ENCODE assay signal across 8 mouse cellular contexts in genomic region chr5:27048926-27049325, GRCm38 (mm10).
DNase-seq lines count a peak whose midpoint lies in the region; ATAC-seq and TF ChIP-seq lines count a peak whose summit lies in the region.

No protein-coding gene starts in this region.

- no peak for TF ChIP-seq CTCF in midbrain, postnatal 0 days (IDR thresholded peaks at IDR 0.05)

- H3K4me3 ChIP-seq in hindbrain, embryonic 11.5 days (ENCODE audit: low read depth, low read length): peak overlapping the region; percentile 55
- H3K4me3 ChIP-seq in midbrain, postnatal 0 days (ENCODE audit: low read depth, low read length): peak overlapping the region; percentile 67

- peaks cover 5% of the 10 kb centered on the region; the same call in 1 of the 2 replicates for H3K27me3 ChIP-seq in hindbrain, embryonic 11.5 days (ENCODE audit: control insufficient read depth, insufficient read depth, low read length)
- H3K27me3 ChIP-seq in midbrain, postnatal 0 days (ENCODE audit: insufficient read depth, low read length): no peaks in the 10 kb centered on the region

- H3K4me2 ChIP-seq in hindbrain, embryonic 11.5 days (replicated peaks; ENCODE audit: low read depth, low read length): peak overlapping the region; percentile 97
- H3K4me2 ChIP-seq in midbrain, postnatal 0 days (ENCODE audit: low read depth, low read length, poor library complexity, severe bottlenecking): peak overlapping the region; percentile 90

- peak; percentile 33 for ATAC-seq in hindbrain, embryonic 11.5 days (ENCODE audit: low FRiP score)
- ATAC-seq in midbrain, postnatal 0 days (ENCODE audit: low FRiP score): peak; percentile 24; the same call in 1 of the 2 replicates

- no peaks in the 10 kb centered on the region for H3K36me3 ChIP-seq in hindbrain, embryonic 11.5 days (ENCODE audit: control insufficient read depth, insufficient read depth, low read length)
- H3K36me3 ChIP-seq in midbrain, postnatal 0 days (ENCODE audit: insufficient read depth, low read length): no peaks in the 10 kb centered on the region

- 7% methylated on average over 9 of the region's 9 CpGs for WGBS in hindbrain, embryonic 11.5 days
- WGBS in midbrain, postnatal 0 days: 10% methylated on average over 8 of the region's 9 CpGs

- DNase-seq in left cerebral cortex, adult 18-20 months (ENCODE audit: low spot score in 2 of 2): peak; percentile 9 to 25
- DNase-seq in left cerebral cortex, adult 8-10 months (ENCODE audit: low spot score in 2 of 2): no peak
- DNase-seq in cerebellum, postnatal 14 days: peak; percentile 37 to 40
- DNase-seq in hindbrain, embryonic 11.5 days (ENCODE audit: low spot score): peak; percentile 40
- no peak for DNase-seq in midbrain, postnatal 0 days (ENCODE audit: low spot score)
- DNase-seq in gastrocnemius, adult 8-10 months (ENCODE audit: low spot score in 2 of 2): no peak
- no peak for DNase-seq in T-cell, adult 2 months (ENCODE audit: low spot score)
- no peak for DNase-seq in ovary, postnatal 36 days (ENCODE audit: low spot score)

- no peaks in the 10 kb centered on the region for H3K9me3 ChIP-seq in hindbrain, embryonic 11.5 days (ENCODE audit: control insufficient read depth, low read length)
- H3K9me3 ChIP-seq in midbrain, postnatal 0 days (ENCODE audit: low read length): no peaks in the 10 kb centered on the region

- H3K4me1 ChIP-seq in hindbrain, embryonic 11.5 days (replicated peaks; ENCODE audit: control insufficient read depth, insufficient read depth, low read length): 0 out of 2 replicates have a peak, but pooled peaks cover 2% of the 10 kb centered on the region
- peaks cover 4% of the 10 kb centered on the region for H3K4me1 ChIP-seq in midbrain, postnatal 0 days (ENCODE audit: insufficient read depth, low read length)

- H3K9ac ChIP-seq in hindbrain, embryonic 11.5 days (ENCODE audit: low read depth, low read length): peak overlapping the region; percentile 67
- H3K9ac ChIP-seq in midbrain, postnatal 0 days (replicated peaks; ENCODE audit: low read length, poor library complexity, severe bottlenecking): peak overlapping the region; percentile 93

- H3K27ac ChIP-seq in hindbrain, embryonic 11.5 days (ENCODE audit: low read depth, low read length): no peak overlapping the region
- peak overlapping the region; percentile 68 for H3K27ac ChIP-seq in midbrain, postnatal 0 days (ENCODE audit: low read depth, low read length)

Comparison
In these comparisons a context has a peak if more than half of its experiments do, and no peak if none do; other contexts are left out.
1. DNase-seq: peak in left cerebral cortex, adult 18-20 months (2 of 2), cerebellum, postnatal 14 days (2 of 2) and hindbrain, embryonic 11.5 days (single experiment); none in left cerebral cortex, adult 8-10 months (0 of 2), midbrain, postnatal 0 days (single experiment), gastrocnemius, adult 8-10 months (0 of 2), T-cell, adult 2 months (single experiment) and ovary, postnatal 36 days (single experiment).